Mouse (Mus musculus) liver, postnatal 0 days (tissue): ENCODE measurements around the gene Kif5c.

Source experiments
- CTCF ChIP-seq: sonication (generic); IDR thresholded peaks from 2 replicates; pipeline ENCODE4 v1.5.1; 2016; ENCODE audit warnings: antibody characterized with exemption, low read depth
- EP300 ChIP-seq: IDR thresholded peaks from 2 replicates; pipeline ENCODE4 v1.6.1; 2016; ENCODE audit warnings: antibody characterized with exemption, low read depth, mild to moderate bottlenecking

DNA sequence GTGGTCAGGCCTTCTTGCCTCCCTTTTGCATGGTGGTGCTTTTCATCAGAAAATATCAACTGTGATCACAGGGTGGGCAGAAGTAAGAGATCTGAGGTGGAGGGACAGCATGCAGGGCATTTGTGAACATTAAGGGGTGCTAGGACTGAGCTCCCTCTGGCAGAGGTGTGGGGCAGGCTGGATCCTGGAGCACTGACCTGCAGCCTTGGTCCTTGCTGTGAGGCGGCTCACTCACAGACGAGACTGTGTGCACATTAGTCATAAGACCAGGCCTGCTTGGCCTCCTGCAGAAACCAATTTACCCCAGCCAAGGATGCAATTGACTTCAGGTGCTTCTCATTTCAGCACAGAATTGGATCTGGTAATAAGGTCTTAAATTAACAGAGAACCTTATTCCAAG is 128.6 kb downstream of the Kif5c start:
- TF ChIP-seq CTCF (no peak), EP300 (no peak)
